Mouse (Mus musculus) CD4-positive, CD25-positive, alpha-beta regulatory T cell, adult 4 months (primary cell): ENCODE results near the gene Arl3. TPM values are rescaled to one million over a fixed set of nuclear protein-coding genes. Genes with fewer than 3 reads are reported as not detected.

Source experiments
- ATAC-seq: one replicate; pipeline ENCODE4 v1.8.0; 2017
- polyA plus RNA-seq, 2 experiments: library from polyadenylated mRNA; unstranded; fragments of 100-300 nt; shearing (Covaris generic); gene quantifications; one replicate each; pipeline ENCODE4 v1.2.1; 2017

Arl3 gene
- polyA plus RNA-seq, 2 experiments from 2014 or later, result 29.0 to 34.9 TPM

DNA sequence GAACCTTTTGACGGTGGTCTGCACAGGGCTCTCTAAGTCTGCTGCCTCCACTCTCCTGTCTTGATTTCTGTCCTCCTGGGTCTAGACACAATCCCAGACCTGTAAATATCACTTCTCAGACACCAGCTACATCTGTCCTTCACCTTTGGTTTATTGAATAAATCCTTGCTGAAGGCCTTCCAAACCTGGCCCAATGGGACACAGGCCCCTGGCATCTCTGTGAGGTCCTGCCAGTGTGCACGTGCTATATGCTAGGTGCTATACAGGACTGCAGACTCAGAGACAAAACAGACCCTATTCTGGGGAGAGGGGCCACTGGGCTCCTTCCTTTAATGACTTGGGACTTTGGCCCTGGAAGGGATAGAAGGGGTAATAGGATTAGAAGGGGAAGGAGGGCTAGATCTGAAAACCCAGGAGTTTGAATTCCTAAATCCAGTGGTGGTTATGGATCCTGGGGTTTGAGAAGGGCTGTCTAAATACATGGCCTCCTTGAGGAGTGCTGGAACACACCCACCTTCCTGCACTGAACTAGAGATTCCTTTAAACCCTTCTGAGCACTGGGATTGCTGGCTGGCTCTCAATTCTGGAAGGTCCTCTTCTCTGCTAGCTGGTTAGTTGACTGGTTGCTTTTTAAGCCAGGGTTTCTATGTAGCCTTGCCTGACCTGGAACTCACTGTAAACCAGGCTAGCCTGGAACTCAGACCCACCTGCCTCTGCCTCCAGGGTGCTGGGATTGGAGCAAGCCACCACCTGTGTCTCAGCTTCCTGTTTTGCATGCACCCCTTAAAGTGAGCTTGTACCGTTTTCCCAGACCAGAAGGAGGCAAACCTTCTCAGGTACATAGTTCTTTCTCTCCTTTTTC, 56.1 kb downstream of the Arl3 start:
- no peak for ATAC-seq

GRCm38 (mm10) chr19:46515287-46515821, 57.6 kb downstream of the Arl3 start:
- no peak for ATAC-seq

DNA sequence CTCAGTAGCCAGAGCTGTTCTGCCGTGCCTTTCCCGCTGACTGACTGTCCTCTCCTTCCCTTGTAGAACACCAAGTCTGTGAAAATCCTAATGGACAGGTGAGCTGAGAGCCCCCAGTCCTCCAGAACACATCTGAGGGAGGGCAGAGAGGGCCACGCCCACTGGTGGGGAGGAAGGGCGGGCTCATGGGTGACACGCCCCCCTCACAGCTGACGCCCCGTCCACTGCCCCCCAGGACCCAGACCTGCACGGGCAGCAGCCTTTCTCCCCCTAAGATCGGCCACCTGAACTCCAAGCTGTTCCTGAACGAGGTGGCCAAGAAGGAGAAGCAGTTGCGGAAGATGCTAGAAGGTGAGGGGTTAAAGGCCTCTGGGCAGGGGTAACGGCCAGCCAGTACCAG, 58.6 kb downstream of the Arl3 start:
- ATAC-seq, result no peak

DNA sequence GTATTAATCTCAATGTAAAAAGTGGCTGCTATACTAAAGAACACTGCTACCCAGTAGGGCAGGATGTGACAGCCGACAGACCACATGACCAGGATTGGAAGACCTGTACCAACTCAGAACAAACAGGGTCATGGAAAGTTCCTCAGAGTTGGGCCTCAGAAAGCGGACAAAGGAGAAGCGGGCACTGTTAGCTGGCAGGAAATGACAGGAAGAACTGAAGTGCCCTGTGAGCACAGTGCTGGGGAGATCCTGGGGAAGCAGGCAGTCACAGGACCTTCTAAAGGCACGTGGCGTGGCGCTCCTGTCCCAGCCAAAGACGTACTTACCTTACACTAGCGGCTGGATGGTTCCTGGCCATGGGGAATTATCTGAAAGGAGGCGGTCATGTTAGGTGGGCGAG, 61.7 kb downstream of the Arl3 start:
- peak; percentile 82 for ATAC-seq

GRCm38 (mm10) chr19:46510824-46511223, 62.2 kb downstream of the Arl3 start:
- peak; percentile 71 for ATAC-seq

GRCm38 (mm10) chr19:46510401-46510800, 62.6 kb downstream of the Arl3 start:
- no peak for ATAC-seq

DNA sequence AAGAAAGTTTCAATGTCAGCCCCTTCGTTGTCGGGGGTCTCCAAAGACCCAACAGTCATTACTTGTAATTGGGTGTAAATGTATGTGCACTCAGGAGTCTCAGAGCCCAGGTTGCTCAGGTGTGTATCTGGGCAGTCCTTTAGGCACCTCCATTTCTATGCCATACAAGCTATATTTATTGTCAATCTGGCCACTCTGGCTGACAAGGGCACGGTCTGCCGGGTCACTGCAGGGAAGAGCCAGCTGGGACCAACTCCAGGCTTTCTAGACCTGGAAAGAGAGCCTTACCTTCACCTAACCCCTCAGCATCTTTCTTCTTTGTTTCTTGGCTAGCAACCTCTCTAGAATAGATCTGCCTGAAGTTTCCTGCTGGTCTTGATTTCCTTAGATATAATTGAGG, 63.3 kb downstream of the Arl3 start:
- no peak for ATAC-seq

- ATAC-seq, result peak; percentile 15
Measured at GRCm38 (mm10) chr19:46509202-46509601, 63.8 kb downstream of the Arl3 start.

GRCm38 (mm10) chr19:46508738-46509137, 64.3 kb downstream of the Arl3 start:
- no peak for ATAC-seq

GRCm38 (mm10) chr19:46507806-46508205, 65.2 kb downstream of the Arl3 start:
- ATAC-seq, result no peak

GRCm38 (mm10) chr19:46507181-46507581, 65.8 kb downstream of the Arl3 start:
- ATAC-seq, result no peak

DNA sequence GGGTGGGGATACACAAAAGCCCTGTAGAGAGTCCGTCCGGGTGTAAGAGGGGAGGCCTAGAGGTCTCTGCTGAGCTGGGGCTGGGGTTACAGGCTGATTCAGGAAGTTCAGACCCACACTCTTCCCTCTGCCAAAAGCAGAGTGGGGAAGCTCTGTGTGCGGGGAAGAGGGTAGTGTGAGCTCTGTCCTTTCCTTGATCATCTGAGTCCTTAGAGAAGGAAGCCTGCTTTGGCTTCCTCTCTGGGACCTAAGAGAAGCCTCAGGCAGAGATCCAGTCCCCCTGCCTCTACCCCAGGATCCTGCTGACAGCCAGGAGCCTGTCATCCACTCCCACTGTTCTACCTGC, 66.7 kb downstream of the Arl3 start:
- ATAC-seq, result no peak

GRCm38 (mm10) chr19:46505646-46506371, 67.2 kb downstream of the Arl3 start:
- ATAC-seq, result no peak

GRCm38 (mm10) chr19:46504822-46505417, 68.1 kb downstream of the Arl3 start:
- no peak for ATAC-seq

GRCm38 (mm10) chr19:46504085-46504552, 68.9 kb downstream of the Arl3 start:
- ATAC-seq, result peak; percentile 4

DNA sequence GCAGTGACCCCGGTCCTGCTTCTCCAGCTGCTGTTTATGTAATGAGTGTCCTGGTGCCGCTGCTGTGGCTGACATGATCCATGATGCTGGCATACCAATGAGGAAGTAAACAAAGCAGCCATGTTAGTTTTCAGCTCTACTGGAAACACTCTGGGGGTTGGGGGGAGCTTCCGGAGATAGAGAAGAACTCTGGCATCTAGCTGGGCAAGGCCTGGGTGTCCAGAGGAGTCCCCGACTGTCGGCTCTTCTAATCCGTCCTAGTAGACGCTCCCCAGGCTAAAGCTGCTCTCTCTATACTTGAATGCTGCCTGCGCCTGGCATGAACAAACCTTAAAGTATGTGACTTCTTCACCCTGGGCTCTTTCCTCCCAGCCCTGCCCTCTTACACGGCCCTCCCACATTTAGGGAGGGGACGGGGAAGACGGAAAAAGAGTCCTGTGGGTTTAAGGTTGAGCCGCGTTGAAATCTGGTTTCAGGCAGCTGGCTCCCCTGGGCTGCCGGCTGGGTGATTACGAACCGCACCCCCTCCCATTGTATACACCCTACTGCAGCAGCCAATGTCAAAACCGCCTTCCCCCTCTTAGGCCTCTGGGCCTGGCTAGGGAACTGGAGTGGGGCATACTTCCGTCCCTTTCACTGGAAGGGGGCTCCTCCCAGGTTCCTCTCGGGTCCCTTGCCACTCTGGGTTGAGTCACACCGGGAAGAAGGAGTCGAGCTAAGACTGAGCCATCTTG, 69.5 kb downstream of the Arl3 start:
- peak; percentile 42 for ATAC-seq

GRCm38 (mm10) chr19:46502471-46503166, 70.4 kb downstream of the Arl3 start:
- ATAC-seq, result peak; percentile 14

DNA sequence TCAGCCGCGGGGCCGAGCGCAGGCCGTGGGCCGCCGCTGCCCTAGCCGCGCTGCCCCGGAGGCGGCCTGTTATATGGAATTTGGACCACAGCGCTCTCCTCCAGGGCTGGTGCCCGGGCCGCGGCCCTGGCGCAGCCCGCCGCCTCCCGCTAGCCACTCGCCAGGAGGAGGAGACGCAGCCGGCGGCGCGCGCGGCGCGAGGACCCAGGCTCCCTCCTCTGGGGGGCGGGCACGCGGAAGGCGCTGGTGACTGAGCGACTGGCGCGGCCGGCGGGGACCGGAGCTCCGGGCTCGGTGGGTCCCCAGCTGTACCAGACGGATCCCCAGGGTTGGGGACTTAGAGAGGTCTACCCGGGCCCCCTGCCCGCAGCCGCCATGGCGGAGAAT, 70.9 kb downstream of the Arl3 start:
- ATAC-seq, result peak; percentile 8

DNA sequence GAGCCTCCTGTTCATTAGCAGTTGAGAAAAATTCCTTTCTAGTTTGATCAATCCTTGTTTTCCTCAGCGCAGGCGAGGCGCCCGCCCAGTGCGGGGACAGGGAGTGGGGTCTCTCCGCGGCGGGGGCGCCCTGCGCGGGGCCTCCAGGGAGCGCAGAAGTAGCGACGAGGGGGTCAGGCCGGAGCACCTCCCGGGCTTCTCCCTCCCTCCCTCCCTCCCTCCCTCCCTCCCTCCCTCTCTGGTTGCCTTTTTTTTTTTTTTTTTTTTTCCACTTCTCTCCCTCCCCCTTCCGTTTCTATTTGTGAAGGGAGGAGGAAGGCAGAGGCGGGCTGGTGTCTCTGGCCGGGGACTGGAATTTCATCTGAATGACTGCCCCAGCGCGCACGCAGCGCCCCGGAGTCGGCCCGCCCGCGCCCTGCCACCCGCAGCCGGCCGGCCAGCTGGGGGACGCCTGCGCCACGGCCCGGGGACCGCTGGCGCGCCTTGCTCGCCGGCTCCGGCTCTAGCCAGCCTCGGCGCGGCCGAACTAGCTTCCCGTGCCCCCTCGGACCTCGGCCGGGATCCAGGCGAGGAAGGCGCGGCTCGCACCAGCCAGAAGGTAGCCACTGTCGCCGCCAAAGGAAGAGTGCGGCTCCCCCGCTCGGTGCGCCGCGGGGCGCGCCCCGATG, 71.5 kb downstream of the Arl3 start, which contains the start of gene Trim8:
Gene Trim8 (plus strand): TSS at position 302 of the 668 bp plus-strand sequence.
- no peak for ATAC-seq

DNA sequence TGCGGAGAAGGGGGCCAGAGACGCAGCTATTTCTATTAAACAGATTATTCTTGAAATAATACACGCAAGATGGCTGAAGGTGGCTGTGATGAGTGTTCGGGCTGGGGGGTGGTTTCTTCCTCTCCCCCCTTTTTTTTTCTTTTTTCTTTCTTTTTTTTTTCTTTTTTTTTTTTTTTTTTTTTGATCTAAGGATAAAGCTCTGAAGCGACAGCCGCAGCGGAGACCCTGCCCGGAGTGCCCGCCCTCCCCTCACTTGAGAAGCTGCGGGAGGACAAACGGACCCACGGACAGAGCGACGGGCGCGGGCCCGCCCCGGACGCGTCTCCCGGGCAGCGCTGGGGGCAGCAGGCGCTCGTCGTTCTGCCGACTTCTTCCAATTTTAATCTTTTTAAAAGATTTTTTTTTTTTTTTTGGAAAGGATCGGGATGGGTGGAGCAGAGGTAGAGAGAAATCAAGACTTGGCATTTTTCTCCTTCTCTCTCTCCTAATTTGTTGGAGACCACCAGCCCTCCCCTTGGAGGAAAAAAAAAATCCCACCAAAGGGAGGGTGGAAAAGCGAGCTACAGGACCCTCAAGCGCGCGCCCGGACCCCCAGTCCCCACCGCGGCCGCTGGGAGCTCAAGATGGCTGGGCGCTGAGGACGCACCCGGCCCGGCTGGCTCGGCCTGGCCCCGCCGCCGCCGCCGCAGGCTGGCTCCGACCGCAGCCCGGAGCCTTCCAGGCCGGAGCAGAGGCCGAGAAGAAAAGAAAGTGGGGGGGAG, 72.2 kb downstream of the Arl3 start:
- ATAC-seq, result no peak
